Comparison of ENCODE assay signal across 22 mouse cellular contexts in the genomic region with DNA sequence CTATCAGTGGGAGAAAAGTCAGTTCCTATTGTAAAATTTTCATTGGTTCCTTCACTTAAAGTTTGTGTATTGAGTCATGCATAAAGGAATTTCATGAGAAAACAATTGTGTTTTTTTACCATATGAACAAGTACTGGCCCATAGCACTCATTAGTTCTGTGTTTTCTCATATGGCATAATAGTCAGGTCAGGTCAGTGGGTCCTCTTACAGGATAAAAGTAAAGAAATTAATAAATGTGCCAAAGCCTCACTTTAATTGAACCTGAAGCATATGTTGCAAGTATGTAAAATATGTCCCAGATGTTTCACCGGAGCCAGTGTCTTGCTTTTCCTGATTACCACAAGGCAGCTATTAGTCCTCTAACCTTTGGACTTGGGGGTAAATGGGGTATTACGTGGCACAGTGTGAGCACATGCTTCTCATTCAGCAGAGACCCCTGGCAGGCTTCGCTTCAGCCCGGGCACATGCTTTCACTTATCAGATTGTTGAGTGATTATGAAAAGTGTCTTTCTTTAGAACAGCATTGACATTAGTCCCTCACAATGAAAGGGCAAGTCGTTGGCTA.
A peak's percentile ranks its signal among the peaks of the same experiment; 100 is the strongest.
DNase-seq lines count a peak whose midpoint lies in the region; ATAC-seq and TF ChIP-seq lines count a peak whose summit lies in the region.
"Had no signal": no experiment of that assay in that cellular context is flagged by ENCODE, and none has a peak within 500 bp of the region (broad histone marks: within the 10 kb centered on the region; RNA-seq: fewer than 3 reads in every experiment).

No protein-coding gene starts in this region.

- TF ChIP-seq POLR2A in embryonic fibroblast, embryonic 13.5 days (IDR thresholded peaks at IDR 0.05; ENCODE audit: low read depth, low read length): no peak

- TF ChIP-seq CTCF in embryonic fibroblast, embryonic 13.5 days (IDR thresholded peaks at IDR 0.05; ENCODE audit: borderline replicate concordance, insufficient read depth, low read length): no peak

- DNase-seq in forebrain, embryonic 10.5 days (ENCODE audit: extremely low spot score, low spot score): peak; percentile 24
- DNase-seq in forebrain, embryonic 14.5 days (ENCODE audit: low spot score): no peak
- peak; percentile 76 for DNase-seq in embryo, embryonic 10.5 days (ENCODE audit: low spot score)
- DNase-seq in natural killer cell, adult 2 months (ENCODE audit: low spot score in 2 of 2): no peak
- DNase-seq: adrenal gland, postnatal 25 days; cerebellum, adult 18-20 months; kidney, postnatal 4 days; lung, adult 2 months; lung, postnatal 36 days; right cerebral cortex, postnatal 25 days; thymus, postnatal 4 days had no signal

- no peaks in the 10 kb centered on the region for H3K27me3 ChIP-seq in forebrain, embryonic 10.5 days (ENCODE audit: poor library complexity, severe bottlenecking)
- no peaks in the 10 kb centered on the region for H3K27me3 ChIP-seq in forebrain, embryonic 14.5 days (replicated peaks; ENCODE audit: control insufficient read depth, insufficient read depth, low read length)
- no peaks in the 10 kb centered on the region for H3K27me3 ChIP-seq in limb, embryonic 13.5 days
- H3K27me3 ChIP-seq: hindbrain, embryonic 13.5 days; intestine, embryonic 15.5 days; midbrain, embryonic 12.5 days had no signal

- 0 out of 2 replicates have a peak, but pooled peaks cover 4% of the 10 kb centered on the region for H3K4me1 ChIP-seq in forebrain, embryonic 10.5 days
- no peaks in the 10 kb centered on the region for H3K4me1 ChIP-seq in forebrain, embryonic 14.5 days (ENCODE audit: control insufficient read depth, insufficient read depth, low read length)
- H3K4me1 ChIP-seq in embryonic fibroblast, embryonic 13.5 days (ENCODE audit: control insufficient read depth, insufficient read depth, low read length): peaks cover 3% of the 10 kb centered on the region
- H3K4me1 ChIP-seq in limb, embryonic 13.5 days: peaks cover 13% of the 10 kb centered on the region
- H3K4me1 ChIP-seq: heart, embryonic 10.5 days; hindbrain, embryonic 13.5 days; intestine, embryonic 15.5 days; midbrain, embryonic 12.5 days had no signal

- ATAC-seq in forebrain, embryonic 14.5 days: no peak
- ATAC-seq in limb, embryonic 13.5 days (ENCODE audit: low FRiP score, low read depth): peak; percentile 74
- ATAC-seq in erythroblast, adult 5-6 weeks (replicated peaks; ENCODE audit: low FRiP score, poor library complexity, severe bottlenecking): no peak
- no peak for ATAC-seq in megakaryocyte progenitor cell, adult 5-6 weeks (replicated peaks; ENCODE audit: poor library complexity)
- ATAC-seq: CD4-positive, CD25-positive, alpha-beta regulatory T cell, adult 4 months; forebrain, embryonic 16.5 days; intestine, embryonic 15.5 days had no signal

- H3K4me3 ChIP-seq in forebrain, embryonic 10.5 days: no peak overlapping the region
- no peak overlapping the region for H3K4me3 ChIP-seq in forebrain, embryonic 14.5 days (ENCODE audit: low read depth, low read length)
- no peak overlapping the region for H3K4me3 ChIP-seq in embryonic fibroblast, embryonic 13.5 days (ENCODE audit: insufficient read depth, low read length)
- no peak overlapping the region for H3K4me3 ChIP-seq in limb, embryonic 13.5 days
- H3K4me3 ChIP-seq: erythroblast, embryonic 14.5 days; heart, embryonic 10.5 days; hindbrain, embryonic 13.5 days; intestine, embryonic 15.5 days; midbrain, embryonic 12.5 days had no signal

- H3K9ac ChIP-seq in forebrain, embryonic 14.5 days (ENCODE audit: low read length): no peak overlapping the region
- no peak overlapping the region for H3K9ac ChIP-seq in limb, embryonic 13.5 days
- H3K9ac ChIP-seq: hindbrain, embryonic 13.5 days; intestine, embryonic 15.5 days; midbrain, embryonic 12.5 days had no signal

- H3K9me3 ChIP-seq in forebrain, embryonic 10.5 days: no peaks in the 10 kb centered on the region
- no peaks in the 10 kb centered on the region for H3K9me3 ChIP-seq in forebrain, embryonic 14.5 days (replicated peaks; ENCODE audit: control insufficient read depth, low read length)
- H3K9me3 ChIP-seq in limb, embryonic 13.5 days: no peaks in the 10 kb centered on the region
- H3K9me3 ChIP-seq: heart, embryonic 10.5 days; hindbrain, embryonic 13.5 days; intestine, embryonic 15.5 days; midbrain, embryonic 12.5 days had no signal

- H3K36me3 ChIP-seq in forebrain, embryonic 10.5 days (replicated peaks): no peaks in the 10 kb centered on the region
- no peaks in the 10 kb centered on the region for H3K36me3 ChIP-seq in forebrain, embryonic 14.5 days (ENCODE audit: control insufficient read depth, insufficient read depth, low read length)
- H3K36me3 ChIP-seq in limb, embryonic 13.5 days: no peaks in the 10 kb centered on the region
- H3K36me3 ChIP-seq: heart, embryonic 10.5 days; hindbrain, embryonic 13.5 days; intestine, embryonic 15.5 days; midbrain, embryonic 12.5 days had no signal

- H3K4me2 ChIP-seq in forebrain, embryonic 14.5 days (ENCODE audit: low read length): no peak overlapping the region
- H3K4me2 ChIP-seq in limb, embryonic 13.5 days (replicated peaks): no peak overlapping the region
- H3K4me2 ChIP-seq: hindbrain, embryonic 13.5 days; intestine, embryonic 15.5 days; midbrain, embryonic 12.5 days had no signal

- 63% methylated on average over 5 of the region's 5 CpGs for WGBS in forebrain, embryonic 10.5 days
- 69% methylated on average over 5 of the region's 5 CpGs for WGBS in forebrain, embryonic 14.5 days
- 12% methylated on average over 5 of the region's 5 CpGs for WGBS in limb, embryonic 13.5 days

- no peak overlapping the region for H3K27ac ChIP-seq in forebrain, embryonic 10.5 days
- no peak overlapping the region for H3K27ac ChIP-seq in forebrain, embryonic 14.5 days (ENCODE audit: low read depth, low read length)
- H3K27ac ChIP-seq in embryonic fibroblast, embryonic 13.5 days (ENCODE audit: insufficient read depth, low read length): peak overlapping the region; percentile 60; the same call in 1 of the 2 replicates
- H3K27ac ChIP-seq in limb, embryonic 13.5 days: no peak overlapping the region
- H3K27ac ChIP-seq: heart, embryonic 10.5 days; hindbrain, embryonic 13.5 days; intestine, embryonic 15.5 days; midbrain, embryonic 12.5 days had no signal

Comparison
In these comparisons a context has a peak if more than half of its experiments do, and no peak if none do; other contexts are left out.
1. DNase-seq: peak in forebrain, embryonic 10.5 days (single experiment) and embryo, embryonic 10.5 days (single experiment); none in forebrain, embryonic 14.5 days (single experiment) and natural killer cell, adult 2 months (0 of 2).